In the genomic region with DNA sequence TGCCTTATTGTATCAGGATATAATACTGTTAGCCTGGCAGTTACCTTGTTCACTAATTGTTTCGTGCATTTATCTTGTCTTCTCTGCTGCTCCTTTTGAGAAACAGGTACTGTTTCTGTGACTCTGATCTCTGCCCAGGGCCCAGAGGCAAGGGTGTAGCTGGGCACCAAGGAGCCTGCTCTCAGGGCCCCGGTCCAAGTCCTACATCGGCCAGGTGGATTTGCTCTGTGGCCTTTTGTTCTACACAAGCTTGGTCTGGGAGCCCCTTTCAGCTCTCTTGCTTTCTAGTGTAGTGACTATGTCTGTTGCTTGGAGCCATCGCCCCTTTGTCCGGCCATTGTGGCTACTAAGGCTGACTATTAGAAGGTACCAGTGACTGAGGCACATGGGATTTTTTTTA, we compare ENCODE assay signal across 20 mouse cellular contexts.
"Had no signal": no experiment of that assay in that cellular context is flagged by ENCODE, and none has a peak within 500 bp of the region (broad histone marks: within the 10 kb centered on the region; RNA-seq: fewer than 3 reads in every experiment).

No protein-coding gene starts in this region.

- H3K27ac ChIP-seq: kidney, embryonic 15.5 days; liver, embryonic 13.5 days; neural tube, embryonic 15.5 days; stomach, postnatal 0 days had no signal

- H3K27me3 ChIP-seq: kidney, embryonic 15.5 days; liver, embryonic 13.5 days; neural tube, embryonic 15.5 days had no signal

- H3K4me3 ChIP-seq: kidney, embryonic 15.5 days; liver, embryonic 13.5 days; myocyte; neural tube, embryonic 15.5 days had no signal

- H3K9ac ChIP-seq: kidney, embryonic 15.5 days; liver, embryonic 13.5 days; neural tube, embryonic 15.5 days had no signal

- H3K9me3 ChIP-seq: kidney, embryonic 15.5 days; liver, embryonic 13.5 days; neural tube, embryonic 15.5 days had no signal

- ATAC-seq: intestine, postnatal 0 days had no signal

- DNase-seq: kidney, adult 8-10 months; kidney, postnatal 14 days; kidney, postnatal 4 days; left cerebral cortex, postnatal 4 days; liver, embryonic 13.5 days; lung, adult 2 months; lung, postnatal 14 days; lung, postnatal 4 days; midbrain, embryonic 14.5 days; right cerebral cortex, adult 18-20 months; right cerebral cortex, postnatal 14 days; right cerebral cortex, postnatal 4 days; thymus, adult 2 months; thymus, postnatal 14 days; thymus, postnatal 4 days had no signal

- H3K36me3 ChIP-seq: neural tube, embryonic 15.5 days had no signal

- H3K4me2 ChIP-seq: kidney, embryonic 15.5 days; liver, embryonic 13.5 days; neural tube, embryonic 15.5 days had no signal
